Mouse (Mus musculus): ENCODE data around the gene Slc2a12.

DNA sequence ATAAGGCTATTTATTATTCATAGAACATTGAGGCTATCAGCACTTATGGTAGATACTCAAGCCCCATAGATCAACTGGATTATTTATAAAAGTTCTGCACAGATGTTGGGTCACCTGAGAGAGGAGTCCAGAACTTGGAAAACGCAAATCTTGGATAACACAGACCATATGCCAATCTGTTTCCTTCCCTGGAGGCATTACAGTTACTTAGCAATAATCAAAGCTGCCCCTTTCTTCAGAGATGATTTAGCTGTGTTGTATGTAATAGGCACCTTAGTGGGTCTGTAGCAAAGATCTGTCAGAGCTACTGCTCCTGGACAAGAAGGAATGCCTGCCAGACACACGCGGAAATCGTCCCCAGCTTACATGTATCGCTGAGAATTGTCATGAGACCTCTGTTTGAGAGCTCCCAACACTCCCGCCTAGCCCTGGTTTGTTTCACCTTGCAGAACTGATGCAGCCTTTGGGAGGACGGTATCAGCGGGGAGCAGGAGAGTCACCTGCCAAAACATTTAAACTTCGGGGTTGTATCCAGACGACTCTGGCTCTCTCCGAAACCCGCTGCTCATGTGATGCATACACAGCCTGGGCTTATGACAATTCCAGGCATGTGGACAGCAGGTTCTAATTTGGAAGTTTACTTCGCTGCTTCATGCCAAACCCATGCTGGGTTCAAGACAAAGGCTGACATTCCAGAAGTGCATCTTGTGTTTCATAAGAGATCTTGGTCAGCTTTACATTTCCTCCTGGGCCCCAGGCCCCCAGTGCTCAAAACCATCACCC lies 31.2 kb downstream of the Slc2a12 start:
- TF ChIP-seq CTCF (IDR thresholded peaks at IDR 0.05; ENCODE audit: borderline replicate concordance, insufficient read depth, low read depth, low read length) (no peak), POLR2A (IDR thresholded peaks at IDR 0.05; ENCODE audit: borderline replicate concordance, insufficient read depth, low read length) (no peak)
